Mouse (Mus musculus) heart, adult 2 months (tissue): ENCODE measurements around the gene Yif1a. TPM values are rescaled to one million over a fixed set of nuclear protein-coding genes. Genes with fewer than 3 reads are reported as not detected.
A peak's percentile ranks its signal among the peaks of the same experiment; 100 is the strongest.

ENCODE experiments used
- DNase-seq, 2 experiments: peaks; one replicate each; pipeline ENCODE4 v3.0.0; 2021
- H3K27ac ChIP-seq: fragments of 200-600 bp; 2 replicates; pipeline ENCODE4 v1.8.1; 2022
- H3K27me3 ChIP-seq: fragments of 200-500 bp; 2 replicates; pipeline ENCODE4 v1.6.1; 2012; ENCODE audit warnings: mild to moderate bottlenecking, low read length, inconsistent platforms, mixed read lengths; ENCODE audit not compliant: control insufficient read depth, insufficient read depth
- H3K36me3 ChIP-seq: fragments of 200-500 bp; 2 replicates; pipeline ENCODE4 v1.6.1; 2012; ENCODE audit warnings: low read length, inconsistent platforms; ENCODE audit not compliant: control insufficient read depth, insufficient read depth
- H3K4me1 ChIP-seq: fragments of 200-500 bp; 2 replicates; pipeline ENCODE4 v1.6.1; 2011; ENCODE audit warnings: low read length; ENCODE audit not compliant: control insufficient read depth, insufficient read depth
- H3K4me3 ChIP-seq: fragments of 200-600 bp; 2 replicates; pipeline ENCODE4 v1.8.1; 2022
- H3K79me2 ChIP-seq: fragments of 200-500 bp; replicated peaks from 2 replicates; pipeline ENCODE4 v1.6.1; 2012; ENCODE audit warnings: mild to moderate bottlenecking, inconsistent platforms, low read length, moderate library complexity, mixed read lengths; ENCODE audit not compliant: control insufficient read depth, insufficient read depth
- H3K9ac ChIP-seq: fragments of 200-500 bp; 2 replicates; pipeline ENCODE4 v1.6.1; 2012; ENCODE audit warnings: low read depth, mild to moderate bottlenecking, control low read depth, inconsistent platforms, low read length, mixed read lengths
- CTCF ChIP-seq: fragments of 200-600 bp; IDR thresholded peaks from 2 replicates; pipeline ENCODE4 v1.8.1; 2022; ENCODE audit warnings: antibody characterized with exemption, mild to moderate bottlenecking, moderate library complexity
- EP300 ChIP-seq: fragments of 200-500 bp; IDR thresholded peaks from 2 replicates; pipeline ENCODE4 v1.6.1; 2011; ENCODE audit warnings: low read depth, low read length, control low read depth; ENCODE audit not compliant: insufficient read depth
- POLR2A ChIP-seq: fragments of 200-500 bp; IDR thresholded peaks from 2 replicates; pipeline ENCODE4 v1.6.1; 2011; ENCODE audit warnings: mild to moderate bottlenecking, low read depth, low read length, control low read depth; ENCODE audit not compliant: insufficient read depth
- WGBS: fragments of 180-500 bp; shearing (Covaris S2); methylation state at CpG from one replicate; pipeline ENCODE4 v1.1.7; 2018; 5-methylcytosine and 5-hydroxymethylcytosine counted together
- intact Hi-C: fragments of 180-260 bp; cut with DNase I; formaldehyde crosslinking; loops from one replicate; pipeline ENCODE4 v1.15.1; 2025
- polyA plus RNA-seq: library from polyadenylated mRNA; depleted of rRNA; stranded (reverse); fragments of >200 nt; gene quantifications from 2 replicates; pipeline ENCODE4 v1.2.3, GENCODE M21; 2012
- total RNA-seq, 2 experiments: library from RNA; stranded (reverse); gene quantifications; 2 replicates each; pipeline ENCODE4 v1.2.3; 2021

Gene Yif1a
- total and polyA plus RNA-seq, 3 experiments = 90.8 to 242 (median 108) TPM

GRCm38 (mm10) chr19:5058801-5059771 is 29.3 kb upstream of the Yif1a start:
- intact Hi-C loops = no loop called here
- DNase-seq = peak; percentile 43
- H3K27me3 ChIP-seq = no peaks in the 10 kb centered on the region
- no peaks in the 10 kb centered on the region for H3K79me2 ChIP-seq
- no peak overlapping the region for H3K4me3 ChIP-seq
- H3K9ac ChIP-seq = no peak overlapping the region
- peak; percentile 12; the same call in 1 of the 2 replicates for TF ChIP-seq POLR2A
- TF ChIP-seq CTCF = no peak
- H3K27ac ChIP-seq = peak overlapping the region; percentile 36
- H3K36me3 ChIP-seq = no peaks in the 10 kb centered on the region
- WGBS = 18% methylated on average over 10 of the region's 10 CpGs
- peaks cover 10% of the 10 kb centered on the region for H3K4me1 ChIP-seq

- no peak overlapping the region for H3K9ac ChIP-seq
- intact Hi-C loops = no loop called here
These were observed 27.7 kb upstream of the Yif1a start for GRCm38 (mm10) chr19:5060365-5061330.

GRCm38 (mm10) chr19:5062041-5062440 is 26.3 kb upstream of the Yif1a start:
- no peaks in the 10 kb centered on the region for H3K27me3 ChIP-seq
- TF ChIP-seq CTCF (no peak), EP300 (no peak), POLR2A (no peak)
- H3K27ac ChIP-seq = no peak overlapping the region
- H3K4me1 ChIP-seq = peaks cover 12% of the 10 kb centered on the region
- intact Hi-C loops = no loop called here
- no peak for DNase-seq
- H3K4me3 ChIP-seq = no peak overlapping the region
- 84% methylated on average over 5 of the region's 5 CpGs for WGBS
- no peak overlapping the region for H3K9ac ChIP-seq
- no peaks in the 10 kb centered on the region for H3K79me2 ChIP-seq
- H3K36me3 ChIP-seq = no peaks in the 10 kb centered on the region

More at GRCm38 (mm10) chr19:5060365-5061330, 27.7 kb upstream of the Yif1a start:
- no peaks in the 10 kb centered on the region for H3K79me2 ChIP-seq
- 54% methylated on average over 5 of the region's 5 CpGs for WGBS
- peaks cover 10% of the 10 kb centered on the region for H3K4me1 ChIP-seq
- H3K27ac ChIP-seq = no peak overlapping the region
- H3K27me3 ChIP-seq = no peaks in the 10 kb centered on the region
- TF ChIP-seq CTCF = no peak
- no peak for TF ChIP-seq POLR2A
- TF ChIP-seq EP300 = no peak
- no peak overlapping the region for H3K4me3 ChIP-seq
- H3K36me3 ChIP-seq = no peaks in the 10 kb centered on the region
- peak; percentile 61 to 62 for DNase-seq

GRCm38 (mm10) chr19:5062446-5062845 is 25.9 kb upstream of the Yif1a start:
- Histone ChIP-seq H3K27me3 (no peaks in the 10 kb centered on the region), H3K4me1 (peaks cover 16% of the 10 kb centered on the region), H3K36me3 (no peaks in the 10 kb centered on the region), H3K4me3 (no peak overlapping the region), H3K79me2 (no peaks in the 10 kb centered on the region), H3K9ac (no peak overlapping the region), H3K27ac (no peak overlapping the region)
- TF ChIP-seq POLR2A (no peak), EP300 (no peak), CTCF (no peak)
- peak; percentile 63 to 74 for DNase-seq
- intact Hi-C loops = no loop called here
- WGBS = 58% methylated on average over 6 of the region's 6 CpGs

GRCm38 (mm10) chr19:5065104-5065503 is 23.2 kb upstream of the Yif1a start:
- Histone ChIP-seq H3K4me3 (no peak overlapping the region), H3K36me3 (no peaks in the 10 kb centered on the region), H3K79me2 (no peaks in the 10 kb centered on the region), H3K4me1 (peaks cover 6% of the 10 kb centered on the region), H3K27ac (no peak overlapping the region), H3K9ac (no peak overlapping the region), H3K27me3 (no peaks in the 10 kb centered on the region; the same call in 1 of the 2 replicates)
- no peak for TF ChIP-seq CTCF
- peak in 1 of 2 experiments; percentile 43 for DNase-seq
- WGBS = 42% methylated on average over 7 of the region's 7 CpGs
- intact Hi-C loops = no loop called here
